Mouse (Mus musculus): ENCODE measurements around the gene Mafg. TPM values are rescaled to one million over a fixed set of nuclear protein-coding genes. Genes with fewer than 3 reads are reported as not detected.
A peak's percentile ranks its signal among the peaks of the same experiment; 100 is the strongest.
"Not testable (repeated sequence)": the region's sequence is repeated elsewhere in the genome, so short reads cannot be mapped to it uniquely, and the experiment has no call there.

Mafg gene
- total RNA-seq, 4 experiments from 2014 or later, result 33.0 to 47.3 (median 39.2) TPM

- peak; percentile 88 for DNase-seq (ENCODE audit: low spot score)
Measured at GRCm38 (mm10) chr11:120598283-120598989, 35.0 kb downstream of the Mafg start, which contains the start of the genes Alyref and Anapc11. TSS of gene Alyref (minus strand) at chr11:120598365. TSS of gene Anapc11 (plus strand) at chr11:120598421.

GRCm38 (mm10) chr11:120597240-120598235 is 35.9 kb downstream of the Mafg start:
- no peak for DNase-seq (ENCODE audit: low spot score)

GRCm38 (mm10) chr11:120588531-120588930 is 44.9 kb downstream of the Mafg start:
- DNase-seq (ENCODE audit: low spot score), result no peak

DNA sequence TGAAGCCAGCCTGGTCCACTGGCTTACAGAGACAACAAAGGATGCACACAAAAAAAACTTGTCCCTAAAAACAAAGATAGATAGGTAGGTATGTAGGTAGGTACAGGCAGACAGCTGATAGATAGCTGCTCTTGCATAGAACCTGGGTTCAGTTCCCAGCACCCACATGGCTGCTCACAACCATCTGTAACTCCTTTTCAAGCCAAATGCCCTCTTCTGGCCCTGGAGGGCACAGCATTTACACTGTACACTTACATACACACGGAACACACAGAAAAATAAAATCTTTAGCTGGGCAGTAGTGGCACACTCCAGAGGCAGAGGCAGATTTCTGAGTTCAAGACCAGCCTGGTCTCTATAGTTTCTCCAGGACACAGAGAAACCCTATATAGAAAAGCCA is 49.5 kb downstream of the Mafg start:
- no peak for DNase-seq (ENCODE audit: low spot score)

DNA sequence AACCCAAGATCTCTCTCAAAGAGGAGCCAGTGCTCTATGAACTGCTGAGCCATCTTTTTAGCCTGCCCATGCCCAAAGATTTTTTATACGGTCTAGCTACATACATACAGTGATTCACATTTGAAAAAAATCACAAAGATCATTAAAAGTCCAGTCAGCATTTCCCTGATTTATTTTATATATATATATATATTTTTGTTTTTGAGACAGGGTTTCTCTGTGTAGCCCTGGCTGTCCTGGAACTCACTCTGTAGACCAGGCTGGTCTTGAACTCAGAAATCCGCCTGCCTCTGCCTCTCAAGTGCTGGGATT is 50.5 kb downstream of the Mafg start:
- not testable (repeated sequence) for DNase-seq (ENCODE audit: low spot score)

GRCm38 (mm10) chr11:120582268-120582981 is 51.0 kb downstream of the Mafg start:
- no peak for DNase-seq (ENCODE audit: low spot score)

- DNase-seq (ENCODE audit: low spot score), result peak; percentile 89
Measured at GRCm38 (mm10) chr11:120581490-120582267, 51.7 kb downstream of the Mafg start, which contains the start of gene Arhgdia. TSS of gene Arhgdia (minus strand) at chr11:120581624.

GRCm38 (mm10) chr11:120580871-120581331 is 52.5 kb downstream of the Mafg start:
- no peak for DNase-seq (ENCODE audit: low spot score)

DNA sequence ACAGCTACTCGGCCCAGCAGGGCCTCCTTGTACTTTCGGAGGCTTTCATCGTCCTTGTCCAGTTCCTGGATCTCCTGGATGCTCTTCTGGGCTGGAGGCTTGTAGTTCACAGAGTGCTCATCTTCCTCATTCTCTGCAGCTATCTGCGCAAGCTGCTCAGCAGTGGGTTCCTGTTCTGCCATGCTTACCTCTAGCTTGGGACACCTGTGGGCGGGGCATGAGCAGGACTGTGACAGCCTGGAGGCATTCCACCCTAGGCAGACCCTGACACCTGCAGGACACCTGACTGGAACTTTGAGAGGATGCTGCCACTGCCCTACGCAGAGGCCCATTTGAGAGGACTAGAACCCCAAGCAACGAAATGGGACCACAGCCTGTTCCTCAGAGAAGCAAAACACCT is 53.2 kb downstream of the Mafg start:
- no peak for DNase-seq (ENCODE audit: low spot score)

DNA sequence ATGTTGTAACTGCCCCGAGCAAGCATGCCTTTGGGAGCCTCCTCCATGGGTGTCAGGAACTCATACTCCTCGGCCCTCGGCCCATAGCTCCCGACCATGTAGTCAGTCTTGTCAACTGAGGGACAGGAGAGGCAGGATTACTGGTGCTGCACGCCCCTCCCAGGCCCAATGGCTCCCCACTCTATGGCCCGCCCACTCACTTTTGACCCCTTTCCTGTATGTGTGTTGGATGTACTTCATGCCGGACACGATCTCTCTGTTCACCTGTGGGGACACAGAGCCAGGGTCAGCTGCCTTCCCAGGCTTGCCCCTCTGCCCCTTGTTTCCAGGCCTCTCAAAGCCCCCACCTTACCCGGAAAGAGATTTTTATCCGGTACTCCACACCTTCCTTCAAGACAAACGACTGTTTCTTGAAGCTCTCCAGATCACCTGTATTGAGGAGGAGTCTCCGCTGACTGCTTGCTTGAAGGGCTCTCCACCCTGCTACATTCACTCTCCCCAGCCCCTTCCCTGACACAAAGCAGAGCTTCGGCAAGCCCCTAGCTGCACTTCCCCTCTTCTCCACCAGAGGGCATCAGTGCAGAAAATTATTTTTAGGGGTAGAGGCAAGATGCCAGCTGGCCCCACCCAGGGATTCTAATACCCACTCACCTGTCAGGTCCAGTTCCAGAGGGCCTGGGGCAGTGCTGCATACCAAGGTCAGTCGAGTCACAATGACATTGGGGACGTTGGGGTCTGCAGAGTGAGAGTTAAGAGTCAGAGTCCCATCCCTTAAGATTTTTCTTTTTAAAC is 53.9 kb downstream of the Mafg start:
- peak; percentile 77 for DNase-seq (ENCODE audit: low spot score)

GRCm38 (mm10) chr11:120578694-120579243 is 54.6 kb downstream of the Mafg start:
- DNase-seq (ENCODE audit: low spot score), result no peak

- DNase-seq (ENCODE audit: low spot score), result no peak
Measured at GRCm38 (mm10) chr11:120578024-120578693, 55.2 kb downstream of the Mafg start.

GRCm38 (mm10) chr11:120577211-120578023 is 56.0 kb downstream of the Mafg start:
- DNase-seq (ENCODE audit: low spot score), result no peak

- DNase-seq (ENCODE audit: low spot score), result no peak
Measured at GRCm38 (mm10) chr11:120576365-120576981, 56.9 kb downstream of the Mafg start.

- no peak for DNase-seq (ENCODE audit: low spot score)
Measured at GRCm38 (mm10) chr11:120575940-120576339, 57.5 kb downstream of the Mafg start.

Measured in heart, adult 8-10 months (tissue).